Mouse (Mus musculus) MEL (cell line): ENCODE results near the gene Homez. TPM values are rescaled to one million over a fixed set of nuclear protein-coding genes. Genes with fewer than 3 reads are reported as not detected.

Experiments
- DNase-seq: peaks from one replicate; pipeline ENCODE4 v3.0.0; 2011; ENCODE audit warnings: low read depth, low spot score
- H3K27ac ChIP-seq: 2 replicates; pipeline ENCODE4 v1.5.1; 2012; ENCODE audit warnings: low read depth, mild to moderate bottlenecking, control low read depth, low read length, moderate library complexity; ENCODE audit not compliant: control insufficient read depth
- H3K27me3 ChIP-seq, 2 experiments: fragments of 150-350 bp in 1 of 2; sonication (generic) in 1 of 2; 2 replicates each; pipeline ENCODE4 v1.6.1; 2012; ENCODE audit warnings: low read length in 2 of 2, mild to moderate bottlenecking in 2 of 2, improper control_type of control experiment in 1 of 2, moderate library complexity in 1 of 2; ENCODE audit not compliant: insufficient read depth in 2 of 2, control insufficient read depth in 1 of 2
- H3K36me3 ChIP-seq, 2 experiments: 2 replicates each; pipeline ENCODE4 v1.6.1; 2012 to 2014; ENCODE audit warnings: low read length in 2 of 2, improper control_type of control experiment in 1 of 2, inconsistent platforms in 1 of 2, mild to moderate bottlenecking in 1 of 2; ENCODE audit not compliant: insufficient read depth in 2 of 2, control insufficient read depth in 1 of 2
- H3K4me1 ChIP-seq, 2 experiments: fragments of 150-350 bp in 1 of 2; sonication (generic) in 1 of 2; 2 replicates each; pipeline ENCODE4 v1.6.1; 2012; ENCODE audit warnings: low read length in 2 of 2, improper control_type of control experiment in 1 of 2, mild to moderate bottlenecking in 1 of 2; ENCODE audit not compliant: insufficient read depth in 2 of 2, control insufficient read depth in 1 of 2
- H3K4me3 ChIP-seq, 2 experiments: fragments of 150-350 bp in 1 of 2; sonication (generic) in 1 of 2; 2 replicates each; pipeline ENCODE4 v1.5.1; 2012; ENCODE audit warnings: low read depth in 2 of 2, low read length in 2 of 2, mild to moderate bottlenecking in 2 of 2, moderate library complexity in 2 of 2, control low read depth in 1 of 2, improper control_type of control experiment in 1 of 2; ENCODE audit not compliant: control insufficient read depth in 1 of 2, insufficient read depth in 1 of 2
- H3K79me2 ChIP-seq: 2 replicates; pipeline ENCODE4 v1.6.1; 2012; ENCODE audit warnings: mild to moderate bottlenecking, low read length, moderate library complexity; ENCODE audit not compliant: control insufficient read depth, poor library complexity, insufficient read depth
- H3K9ac ChIP-seq: 2 replicates; pipeline ENCODE4 v1.6.1; 2012; ENCODE audit warnings: low read depth, mild to moderate bottlenecking, control low read depth, low read length, moderate library complexity; ENCODE audit not compliant: control insufficient read depth, poor library complexity, severe bottlenecking
- H3K9me3 ChIP-seq: fragments of 150-350 bp; sonication (generic); replicated peaks from 2 replicates; pipeline ENCODE4 v1.6.1; 2012; ENCODE audit warnings: mild to moderate bottlenecking, low read length, improper control_type of control experiment, moderate library complexity; ENCODE audit not compliant: insufficient read depth
- BHLHE40 ChIP-seq: IDR thresholded peaks from 2 replicates; pipeline ENCODE4 v1.6.1; 2012; ENCODE audit warnings: low read depth, mild to moderate bottlenecking, inconsistent platforms, low read length, improper control_type of control experiment, borderline replicate concordance
- CHD1 ChIP-seq: IDR thresholded peaks from 2 replicates; pipeline ENCODE4 v1.6.1; 2012; ENCODE audit warnings: low read depth, mild to moderate bottlenecking, inconsistent platforms, low read length, improper control_type of control experiment
- CHD2 ChIP-seq: IDR thresholded peaks from 2 replicates; pipeline ENCODE4 v1.6.1; 2011; ENCODE audit warnings: low read length, improper control_type of control experiment
- ELF1 ChIP-seq: IDR thresholded peaks from 2 replicates; pipeline ENCODE4 v1.6.1; 2014; ENCODE audit warnings: low read depth, mild to moderate bottlenecking, inconsistent platforms, low read length, improper control_type of control experiment, moderate library complexity
- ETS1 ChIP-seq: IDR thresholded peaks from 2 replicates; pipeline ENCODE4 v1.6.1; 2012; ENCODE audit warnings: low read depth, mild to moderate bottlenecking, inconsistent platforms, low read length, improper control_type of control experiment, moderate library complexity
- HCFC1 ChIP-seq: IDR thresholded peaks from 2 replicates; pipeline ENCODE4 v1.6.1; 2012; ENCODE audit warnings: low read depth, mild to moderate bottlenecking, inconsistent platforms, low read length, improper control_type of control experiment, moderate library complexity
- KAT2A ChIP-seq: conservative IDR thresholded peaks from 2 replicates; pipeline ENCODE4 v1.6.1; 2012; ENCODE audit warnings: low read depth, low read length, improper control_type of control experiment, inconsistent platforms
- MAZ ChIP-seq: IDR thresholded peaks from 2 replicates; pipeline ENCODE4 v1.6.1; 2012; ENCODE audit warnings: low read depth, mild to moderate bottlenecking, inconsistent platforms, low read length, improper control_type of control experiment
- MXI1 ChIP-seq: IDR thresholded peaks from 2 replicates; pipeline ENCODE4 v1.6.1; 2011; ENCODE audit warnings: mild to moderate bottlenecking, low read depth, low read length, improper control_type of control experiment
- MYC ChIP-seq: IDR thresholded peaks from 2 replicates; pipeline ENCODE4 v1.6.1; 2011; ENCODE audit warnings: low read depth, mild to moderate bottlenecking, low read length, improper control_type of control experiment, moderate library complexity
- NELFE ChIP-seq: IDR thresholded peaks from 2 replicates; pipeline ENCODE4 v1.6.1; 2011; ENCODE audit warnings: low read depth, low read length, improper control_type of control experiment
- NRF1 ChIP-seq: IDR thresholded peaks from 2 replicates; pipeline ENCODE4 v1.6.1; 2014; ENCODE audit warnings: low read depth, mild to moderate bottlenecking, inconsistent platforms, low read length, improper control_type of control experiment, moderate library complexity; ENCODE audit not compliant: poor library complexity, insufficient read depth, severe bottlenecking
- POLR2A ChIP-seq, 2 experiments: IDR thresholded peaks; 2 replicates each; pipeline ENCODE4 v1.6.1; 2011 to 2012; ENCODE audit warnings: low read length in 2 of 2, mild to moderate bottlenecking in 2 of 2, control low read depth in 1 of 2, improper control_type of control experiment in 1 of 2, low read depth in 1 of 2, moderate library complexity in 1 of 2; ENCODE audit not compliant: control insufficient read depth in 1 of 2, insufficient read depth in 1 of 2, poor library complexity in 1 of 2
- POLR2AphosphoS2 ChIP-seq: IDR thresholded peaks from 2 replicates; pipeline ENCODE4 v1.6.1; 2011; ENCODE audit warnings: low read length, improper control_type of control experiment
- RAD21 ChIP-seq: IDR thresholded peaks from 2 replicates; pipeline ENCODE4 v1.6.1; 2011; ENCODE audit warnings: mild to moderate bottlenecking, low read depth, low read length, improper control_type of control experiment
- TBP ChIP-seq: IDR thresholded peaks from 2 replicates; pipeline ENCODE4 v1.8.0; 2011; ENCODE audit warnings: low read depth, low read length, improper control_type of control experiment
- TCF12 ChIP-seq: IDR thresholded peaks from 2 replicates; pipeline ENCODE4 v1.6.1; 2014; ENCODE audit warnings: low read depth, mild to moderate bottlenecking, inconsistent platforms, low read length, improper control_type of control experiment, moderate library complexity
- UBTF ChIP-seq: IDR thresholded peaks from 2 replicates; pipeline ENCODE4 v1.6.1; 2012; ENCODE audit warnings: low read depth, mild to moderate bottlenecking, inconsistent platforms, low read length, improper control_type of control experiment, moderate library complexity, borderline replicate concordance; ENCODE audit not compliant: insufficient read depth
- USF2 ChIP-seq, 2 experiments: IDR thresholded peaks; 2 replicates each; pipeline ENCODE4 v1.6.1; 2011 to 2012; ENCODE audit warnings: improper control_type of control experiment in 2 of 2, low read length in 2 of 2, borderline replicate concordance in 1 of 2, inconsistent platforms in 1 of 2, low read depth in 1 of 2, mild to moderate bottlenecking in 1 of 2; ENCODE audit not compliant: insufficient read depth in 1 of 2
- ZMIZ1 ChIP-seq: IDR thresholded peaks from 2 replicates; pipeline ENCODE4 v1.6.1; 2012; ENCODE audit warnings: low read depth, mild to moderate bottlenecking, inconsistent platforms, low read length, improper control_type of control experiment, moderate library complexity
- polyA plus RNA-seq, 2 experiments: library from polyadenylated mRNA; stranded (reverse) in 1 of 2; unstranded in 1 of 2; fragments of >175 nt in 1 of 2; fragments of >200 nt in 1 of 2; gene quantifications; 2 replicates each; pipeline versions ENCODE4 v1.2.1 to v1.2.4; 2012; ENCODE audit warnings: low replicate concordance in 2 of 2, low read depth in 1 of 2; ENCODE audit not compliant: insufficient read length in 2 of 2, insufficient read depth in 1 of 2, missing spikeins in 1 of 2
- total RNA-seq: library from RNA; depleted of rRNA; stranded (reverse); fragments of 300-350 nt; gene quantifications from 2 replicates; pipeline ENCODE4 v1.2.3, GENCODE M21; 2012

Gene Homez
- total and polyA plus RNA-seq, 3 experiments: 4.9 to 8.5 TPM; not detected in 1

DNA sequence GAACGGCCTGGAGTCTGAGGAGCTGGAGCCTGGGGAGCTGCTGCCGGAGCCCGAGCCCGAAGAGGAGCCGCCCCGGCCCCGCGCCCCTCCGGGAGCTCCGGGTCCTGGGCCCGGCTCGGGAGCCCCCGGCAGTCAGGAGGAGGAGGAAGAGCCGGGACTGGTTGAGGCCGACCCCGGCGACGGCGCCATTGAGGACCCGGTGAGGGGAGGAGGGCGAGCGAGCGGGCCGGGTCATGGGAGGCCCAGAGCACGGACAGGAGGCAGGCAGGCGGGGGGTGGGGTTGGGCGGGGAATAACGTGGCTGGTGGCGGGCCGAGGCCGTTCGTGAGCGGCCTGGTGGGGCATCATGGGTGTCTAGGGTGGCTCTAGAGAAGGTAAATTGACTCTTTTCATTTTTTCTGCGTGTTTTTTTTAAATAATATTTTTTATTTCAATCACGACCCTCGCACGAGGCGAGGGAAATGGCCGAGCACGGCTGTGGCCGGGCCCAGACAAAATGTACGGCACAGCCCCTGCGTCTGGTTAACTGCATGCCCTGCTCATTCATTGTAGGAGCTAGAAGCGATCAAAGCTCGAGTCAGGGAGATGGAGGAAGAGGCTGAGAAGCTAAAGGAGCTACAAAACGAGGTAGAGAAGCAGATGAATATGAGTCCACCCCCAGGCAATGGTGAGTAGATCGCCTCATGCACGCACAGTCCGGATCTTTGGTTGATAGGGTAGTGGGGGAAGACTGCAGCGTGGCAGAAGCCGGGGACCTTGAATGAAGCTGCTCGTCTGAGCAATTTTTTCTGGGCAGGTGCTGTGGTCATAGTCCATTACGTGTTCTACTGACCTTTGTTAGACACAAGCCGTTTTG is 23.8 kb upstream of the Homez start (continued):
- TF ChIP-seq POLR2AphosphoS2 (no peak), CHD1 (peak; percentile 74; the same call in 1 of the 2 replicates), UBTF (no peak)

GRCm38 (mm10) chr14:54893651-54894181 is 23.0 kb upstream of the Homez start:
- H3K9me3 ChIP-seq: no peaks in the 10 kb centered on the region
- H3K4me3 ChIP-seq: peak overlapping the region; percentile 53 to 91
- H3K36me3 ChIP-seq: peaks cover 12 to 14% of the 10 kb centered on the region in 2 experiments
- no peaks in the 10 kb centered on the region for H3K27me3 ChIP-seq
- peak overlapping the region; percentile 77 for H3K27ac ChIP-seq
- H3K79me2 ChIP-seq: peaks cover 19% of the 10 kb centered on the region
- H3K9ac ChIP-seq: peak overlapping the region; percentile 100
- DNase-seq: peak; percentile 99
- peaks cover 4 to 6% of the 10 kb centered on the region in 2 experiments; a peak in 3 of 4 replicates for H3K4me1 ChIP-seq
- TF ChIP-seq ETS1 (peak; percentile 23; the same call in 1 of the 2 replicates), ZMIZ1 (peak; percentile 52; the same call in 1 of the 2 replicates), BHLHE40 (no peak), TCF12 (peak; percentile 8), ELF1 (0 out of 2 replicates have a peak, but pooled peaks have one; percentile 21), USF2 (IDR thresholded peaks at IDR 0.05; ENCODE audit: borderline replicate concordance in 1 of 2, insufficient read depth in 1 of 2, low read depth in 1 of 2, low read length in 2 of 2) (no peak), POLR2AphosphoS2 (peak; percentile 86), HCFC1 (peak; percentile 84), RAD21 (no peak), POLR2A (IDR thresholded peaks at IDR 0.05; ENCODE audit: control insufficient read depth in 1 of 2, insufficient read depth in 1 of 2, low read depth in 1 of 2, low read length in 2 of 2, poor library complexity in 1 of 2) (peak; percentile 22 to 83), MAZ (no peak), CHD2 (peak; percentile 85), TBP (peak; percentile 94), NELFE (peak; percentile 55; the same call in 1 of the 2 replicates), MYC (no peak), KAT2A (peak; percentile 40; the same call in 1 of the 2 replicates), MXI1 (0 out of 2 replicates have a peak, but pooled peaks have one; percentile 57), NRF1 (peak; percentile 32; the same call in 1 of the 2 replicates)
